Mouse (Mus musculus) bone marrow, adult 2 months (tissue): ENCODE data around the gene Fam81b.

Source experiments
- CTCF ChIP-seq: fragments of 200-500 bp; IDR thresholded peaks from 2 replicates; pipeline ENCODE4 v1.5.1; 2011; ENCODE audit warnings: low read length, control low read depth; ENCODE audit not compliant: control insufficient read depth, insufficient read depth
- POLR2A ChIP-seq: fragments of 200-500 bp; IDR thresholded peaks from 2 replicates; pipeline ENCODE4 v1.6.1; 2011; ENCODE audit warnings: low read depth, mild to moderate bottlenecking, control low read depth, low read length, borderline replicate concordance; ENCODE audit not compliant: control insufficient read depth

DNA sequence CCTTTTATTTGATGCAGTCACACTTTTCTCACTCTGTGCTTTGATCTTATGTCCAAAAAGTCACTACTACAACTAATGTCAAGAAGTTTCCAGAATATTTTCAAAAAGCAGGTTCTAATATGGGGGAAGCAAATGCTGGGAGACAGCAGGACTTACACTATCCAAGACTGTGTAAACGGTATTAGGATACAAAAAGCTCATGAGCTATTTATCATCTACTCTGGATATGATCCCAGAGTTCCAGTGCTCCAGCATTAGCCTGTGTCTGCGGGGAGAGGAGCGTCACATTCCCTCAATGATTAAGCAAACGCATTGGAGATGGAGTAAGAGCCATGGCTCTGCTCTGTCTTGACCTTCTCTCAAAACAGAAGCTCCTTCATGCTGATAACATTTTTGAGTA lies 104.9 kb downstream of the Fam81b start:
- TF ChIP-seq CTCF = no peak
- TF ChIP-seq POLR2A = no peak
